Mouse (Mus musculus) natural killer cell, adult 2 months (primary cell): ENCODE measurements around the gene Selenow.

Source experiments
- DNase-seq, 2 experiments: peaks; one replicate each; pipeline ENCODE4 v3.0.0; 2022; ENCODE audit warnings: low spot score in 2 of 2

Selenow gene

DNA sequence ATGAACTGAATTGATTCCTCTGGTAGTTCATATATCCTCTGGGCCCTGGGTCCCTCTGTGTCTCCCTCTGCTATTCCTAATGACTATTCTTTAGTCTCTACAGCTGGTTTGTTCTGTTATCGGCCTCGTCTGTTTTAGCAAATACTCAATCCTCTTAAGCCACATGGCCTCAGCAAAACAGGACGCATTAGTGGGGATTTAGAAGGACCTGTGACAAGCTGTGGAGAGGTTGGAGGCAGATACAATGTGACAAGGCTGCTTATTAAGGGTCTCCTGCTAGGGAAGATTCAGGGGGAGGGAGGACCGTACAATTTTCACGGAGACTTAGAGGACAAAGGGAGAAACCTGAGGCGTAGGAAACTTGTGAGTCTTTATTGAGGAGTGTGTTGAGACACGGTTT, 16.3 kb downstream of the Selenow start:
- no peak for DNase-seq

DNA sequence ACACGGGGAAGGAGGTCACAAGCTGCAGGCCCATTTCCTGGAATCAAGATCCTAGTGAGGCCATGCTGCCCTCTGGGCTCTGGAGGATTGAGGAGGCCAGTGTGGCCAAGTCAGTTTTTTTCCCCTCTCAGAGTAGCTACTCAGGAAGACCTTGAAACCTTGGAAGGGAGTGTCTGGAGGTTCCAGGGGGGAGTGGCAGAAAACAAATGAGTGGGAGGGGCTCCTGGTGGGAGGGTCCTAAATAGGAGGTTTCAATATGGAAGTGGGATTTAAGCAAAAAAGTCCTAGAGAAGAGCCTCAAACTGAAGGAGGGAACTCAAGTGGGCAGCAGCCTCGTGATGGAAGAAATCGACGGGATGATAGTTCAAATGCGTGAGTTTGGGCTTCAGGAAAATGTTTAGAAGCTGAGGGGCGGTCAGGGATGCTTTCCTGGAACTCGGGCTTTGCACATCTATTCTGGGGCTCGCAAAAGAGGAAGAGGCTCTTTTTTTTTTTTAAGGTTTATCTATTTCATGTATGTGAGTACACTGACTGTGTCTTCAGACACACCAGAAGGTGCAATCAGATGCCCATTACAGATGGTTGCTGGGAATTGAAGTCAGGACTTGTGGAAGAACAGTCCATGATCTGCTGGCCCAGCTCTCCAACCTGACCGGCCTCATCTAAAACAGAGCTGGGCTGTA, 20.7 kb downstream of the Selenow start:
- DNase-seq, result no peak

DNA sequence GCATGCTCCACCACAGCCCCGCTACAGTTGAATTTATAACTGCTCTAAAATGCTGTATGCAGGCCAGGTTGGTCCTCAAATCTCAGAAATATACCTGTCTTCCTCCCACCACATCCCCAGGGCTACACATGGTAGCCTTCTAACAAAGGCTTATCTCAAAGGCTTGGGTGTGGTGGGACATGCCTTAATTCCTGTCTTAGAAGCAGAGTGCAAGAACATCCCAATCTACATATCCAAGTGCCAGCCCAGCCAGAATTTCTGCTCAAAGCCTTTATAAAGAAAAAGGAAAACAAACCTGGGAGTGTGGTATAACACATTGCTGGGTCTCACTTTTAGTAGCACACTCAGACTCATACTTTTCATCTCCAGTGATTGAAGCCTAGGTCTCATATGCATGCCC, 28.0 kb downstream of the Selenow start:
- no peak for DNase-seq

DNA sequence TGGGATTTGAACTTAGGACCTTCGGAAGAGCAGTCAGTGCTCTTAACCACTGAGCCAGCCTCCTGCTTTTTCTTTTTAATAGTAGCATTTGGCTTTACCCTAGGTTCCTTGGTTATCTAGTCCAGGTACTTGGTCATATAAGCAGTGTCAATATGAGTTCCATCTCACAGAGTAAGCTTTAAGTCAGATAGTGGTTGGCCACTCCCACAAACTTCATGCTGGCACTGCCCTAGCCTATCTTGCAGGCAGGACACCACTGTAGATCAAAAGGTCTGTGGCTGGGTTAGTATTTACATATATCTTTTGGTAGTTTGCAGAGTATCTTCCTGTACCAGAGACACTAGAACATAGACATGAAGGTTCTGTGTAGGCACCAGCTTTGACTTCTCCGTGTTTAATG, 38.1 kb downstream of the Selenow start:
- DNase-seq, result no peak

DNA sequence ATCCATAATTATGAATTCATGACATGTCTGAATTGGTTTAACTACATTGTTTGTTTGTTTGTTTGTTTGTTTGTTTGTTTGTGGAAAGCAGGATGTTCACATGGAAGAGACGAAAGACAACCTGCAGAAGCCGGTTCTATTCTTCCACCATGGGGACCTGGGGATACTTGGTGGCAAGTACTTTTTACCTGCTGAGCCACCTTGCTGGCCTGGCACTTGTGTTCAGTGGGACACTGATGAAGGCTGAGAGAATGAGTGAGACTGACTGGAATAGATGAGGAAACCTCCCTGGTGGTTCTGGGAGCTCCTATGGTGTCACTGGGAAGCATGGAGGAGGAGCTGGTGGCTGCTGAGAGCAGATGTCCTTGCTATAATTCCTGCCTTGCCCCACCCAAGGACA, 39.9 kb downstream of the Selenow start, which contains the start of gene Crxos:
Gene Crxos, plus strand, starts transcription at position 301 of the 400 bp plus-strand sequence.
- no peak for DNase-seq

DNA sequence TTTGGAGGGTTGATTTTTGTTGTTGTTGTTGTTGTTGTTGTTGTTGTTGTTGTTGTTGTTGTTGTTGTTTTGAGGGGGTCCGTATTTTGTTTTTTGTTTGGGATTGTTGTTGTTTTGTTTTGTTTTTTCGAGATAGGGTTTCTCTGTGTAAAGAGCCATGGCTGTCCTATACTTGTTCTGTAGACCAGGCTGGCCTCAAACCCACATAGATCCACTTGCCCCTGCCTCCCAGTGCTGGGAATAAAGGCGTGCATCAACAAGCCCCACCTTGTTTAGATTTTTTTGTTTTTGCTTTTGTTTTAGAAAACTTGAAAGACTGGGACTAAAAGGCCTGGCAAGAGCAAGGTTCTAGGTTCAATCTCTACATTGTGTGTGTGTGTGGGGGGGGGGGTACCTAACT, 40.4 kb downstream of the Selenow start:
- no peak for DNase-seq

DNA sequence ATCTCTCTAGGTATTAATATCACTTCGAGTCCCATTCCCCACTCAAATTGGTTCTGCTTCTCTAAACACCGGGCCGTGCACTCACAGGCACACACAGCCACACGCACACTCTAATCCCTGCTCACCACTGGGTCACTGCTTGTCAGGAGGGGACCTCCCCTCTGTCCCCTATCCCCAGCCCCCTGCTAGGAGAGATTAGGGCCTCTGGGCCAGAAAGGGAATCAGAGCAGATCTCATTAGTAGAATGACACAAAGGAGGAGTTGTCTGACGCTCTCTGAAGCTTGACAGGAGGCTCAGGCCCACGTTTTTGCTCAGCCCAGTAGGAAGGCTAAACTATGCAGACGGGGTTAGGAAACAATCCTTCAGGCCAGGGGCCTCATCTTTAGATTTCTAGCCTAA, 40.8 kb downstream of the Selenow start:
- DNase-seq, result no peak

DNA sequence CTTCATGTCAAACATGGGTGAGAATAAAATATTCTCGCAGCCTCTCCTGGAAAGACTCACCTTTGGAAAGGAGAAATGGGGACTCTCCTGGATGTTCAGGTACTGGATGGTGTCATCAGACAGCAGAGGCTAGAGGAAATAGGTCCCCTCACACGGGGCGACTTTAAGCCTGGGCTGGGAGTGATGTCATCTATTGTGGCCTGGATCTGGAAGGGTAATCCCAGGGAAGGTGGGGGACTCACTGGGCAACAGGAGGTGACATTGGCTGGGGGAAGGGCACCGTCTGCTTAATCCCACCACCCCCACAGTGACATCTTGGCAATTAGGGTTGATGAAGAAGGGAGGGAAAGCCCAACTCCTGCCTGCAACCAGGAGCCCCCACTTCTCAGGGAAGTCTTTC, 42.4 kb downstream of the Selenow start, which contains the start of gene Crx:
Gene Crx, minus strand, starts transcription at position 213 of the 400 bp plus-strand sequence.
- DNase-seq, result no peak
